Mouse (Mus musculus): ENCODE measurements at regions not wholly inside any gene's neighbourhood (a gene's known extent, or its start where the extent isn't known, plus 50 kb on each side); places are given as distances from the start of the nearest gene placed in this dataset.
A peak's percentile ranks its signal among the peaks of the same experiment; 100 is the strongest.
"Not testable (repeated sequence)": the region's sequence is repeated elsewhere in the genome, so short reads cannot be mapped to it uniquely, and the experiment has no call there.

DNA sequence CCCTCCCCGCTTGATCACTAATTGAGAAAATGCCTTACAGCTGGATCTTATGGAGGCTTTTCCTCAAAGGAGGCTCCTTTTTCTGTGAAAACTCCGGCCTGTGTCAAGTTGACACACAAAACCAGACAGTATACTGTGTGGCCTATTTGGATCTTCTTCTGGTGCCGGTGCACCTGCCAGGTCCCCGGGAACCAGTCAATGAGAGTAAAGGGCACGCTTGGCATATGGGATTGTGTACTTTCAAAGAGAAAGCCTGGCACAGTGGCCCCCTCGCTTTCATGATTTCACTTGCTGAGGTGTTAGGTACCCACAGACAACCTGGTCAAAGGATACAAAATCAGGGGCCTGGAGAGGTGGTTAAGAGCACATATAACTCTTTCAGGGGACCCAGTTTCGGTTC lies 167.9 kb upstream of the Rpl38 start:
- H3K36me3 ChIP-seq = no peaks in the 10 kb centered on the region
- WGBS = 90% methylated on average over 7 of the region's 7 CpGs
- no peak overlapping the region for H3K27ac ChIP-seq

DNA sequence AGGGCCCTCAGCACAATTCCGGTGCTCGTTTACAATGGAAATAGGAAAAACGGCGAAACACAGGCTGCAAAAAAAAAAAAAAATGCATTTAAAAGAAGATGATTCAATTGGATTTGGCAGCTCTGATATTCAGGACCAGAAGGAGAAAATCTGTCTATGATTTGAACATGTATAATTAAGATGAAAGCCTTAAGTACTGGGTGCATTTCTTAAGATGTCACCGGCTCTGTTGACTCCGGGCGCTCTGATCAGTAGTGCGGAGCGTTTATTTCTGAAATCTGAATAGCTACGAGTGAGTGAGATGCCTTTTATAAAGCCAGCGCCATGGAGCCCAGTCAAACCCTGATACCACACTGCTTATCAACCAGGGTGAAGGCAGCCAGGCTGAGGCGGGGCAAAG lies 168.7 kb upstream of the Rpl38 start:
- DNase-seq (ENCODE audit: low spot score) = no peak
- H3K36me3 ChIP-seq = no peaks in the 10 kb centered on the region

More for the DNA sequence above, 167.9 kb upstream of the Rpl38 start:
- no peaks in the 10 kb centered on the region for H3K9me3 ChIP-seq (replicated peaks)
- no peak for DNase-seq (ENCODE audit: low spot score)
- no peak overlapping the region for H3K4me3 ChIP-seq
- H3K27me3 ChIP-seq (ENCODE audit: low read depth, poor library complexity, severe bottlenecking) = peaks cover 37% of the 10 kb centered on the region
- H3K4me1 ChIP-seq = peaks cover 7% of the 10 kb centered on the region; the same call in 1 of the 2 replicates

GRCm38 (mm10) chr11:114495520-114495921 lies 172.8 kb upstream of the Rpl38 start:
- Histone ChIP-seq H3K27me3 (ENCODE audit: low read depth, poor library complexity, severe bottlenecking) (peaks cover 66% of the 10 kb centered on the region), H3K9me3 (replicated peaks) (no peaks in the 10 kb centered on the region), H3K4me1 (peaks cover 3% of the 10 kb centered on the region; the same call in 1 of the 2 replicates), H3K36me3 (no peaks in the 10 kb centered on the region), H3K27ac (no peak overlapping the region), H3K4me3 (no peak overlapping the region)
- no peak for DNase-seq (ENCODE audit: low spot score)
- WGBS = 76% methylated on average over 5 of the region's 5 CpGs

More for the DNA sequence above, 168.7 kb upstream of the Rpl38 start:
- 92% methylated on average over 12 of the region's 12 CpGs for WGBS
- Histone ChIP-seq H3K27me3 (ENCODE audit: low read depth, poor library complexity, severe bottlenecking) (peaks cover 45% of the 10 kb centered on the region), H3K9me3 (replicated peaks) (no peaks in the 10 kb centered on the region), H3K27ac (no peak overlapping the region), H3K4me3 (no peak overlapping the region), H3K4me1 (peaks cover 9% of the 10 kb centered on the region; the same call in 1 of the 2 replicates)

- Histone ChIP-seq H3K4me3 (no peak overlapping the region), H3K27me3 (ENCODE audit: low read depth, poor library complexity, severe bottlenecking) (peaks cover 82% of the 10 kb centered on the region), H3K27ac (no peak overlapping the region), H3K4me1 (peaks cover 41% of the 10 kb centered on the region), H3K9me3 (replicated peaks) (no peaks in the 10 kb centered on the region), H3K36me3 (no peaks in the 10 kb centered on the region)
- DNase-seq (ENCODE audit: low spot score) = no peak
- 18% methylated on average over 8 of the region's 8 CpGs for WGBS
These were observed 181.9 kb upstream of the Rpl38 start for GRCm38 (mm10) chr11:114486455-114486854.

DNA sequence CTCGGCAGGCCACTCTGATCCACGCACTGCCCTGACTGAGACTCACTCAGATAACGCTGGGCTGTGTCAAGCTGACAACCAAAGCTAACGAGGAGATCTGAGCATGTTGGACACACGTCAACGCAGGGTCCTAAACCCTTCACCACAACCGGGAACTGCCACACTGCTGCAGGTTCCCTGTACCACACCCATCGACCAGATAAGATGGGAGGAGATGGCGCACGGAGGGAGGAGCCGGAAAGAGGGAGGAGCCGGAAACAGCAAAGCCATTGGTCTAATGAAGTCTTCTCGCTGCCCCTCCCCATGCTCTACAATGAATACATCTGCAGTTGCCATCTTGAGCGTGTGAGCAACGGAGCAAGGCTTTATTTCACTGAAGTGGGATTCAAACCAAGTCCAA lies 182.9 kb upstream of the Rpl38 start:
- WGBS = 53% methylated on average over 15 of the region's 15 CpGs
- H3K4me1 ChIP-seq = peaks cover 40% of the 10 kb centered on the region
- H3K27me3 ChIP-seq (ENCODE audit: low read depth, poor library complexity, severe bottlenecking) = peaks cover 73% of the 10 kb centered on the region
- no peak overlapping the region for H3K4me3 ChIP-seq
- H3K36me3 ChIP-seq = no peaks in the 10 kb centered on the region
- DNase-seq (ENCODE audit: low spot score) = no peak
- no peaks in the 10 kb centered on the region for H3K9me3 ChIP-seq (replicated peaks)
- H3K27ac ChIP-seq = no peak overlapping the region

- WGBS = 86% methylated on average over 4 of the region's 4 CpGs
These were observed 183.7 kb upstream of the Rpl38 start for GRCm38 (mm10) chr11:114484668-114484953.

DNA sequence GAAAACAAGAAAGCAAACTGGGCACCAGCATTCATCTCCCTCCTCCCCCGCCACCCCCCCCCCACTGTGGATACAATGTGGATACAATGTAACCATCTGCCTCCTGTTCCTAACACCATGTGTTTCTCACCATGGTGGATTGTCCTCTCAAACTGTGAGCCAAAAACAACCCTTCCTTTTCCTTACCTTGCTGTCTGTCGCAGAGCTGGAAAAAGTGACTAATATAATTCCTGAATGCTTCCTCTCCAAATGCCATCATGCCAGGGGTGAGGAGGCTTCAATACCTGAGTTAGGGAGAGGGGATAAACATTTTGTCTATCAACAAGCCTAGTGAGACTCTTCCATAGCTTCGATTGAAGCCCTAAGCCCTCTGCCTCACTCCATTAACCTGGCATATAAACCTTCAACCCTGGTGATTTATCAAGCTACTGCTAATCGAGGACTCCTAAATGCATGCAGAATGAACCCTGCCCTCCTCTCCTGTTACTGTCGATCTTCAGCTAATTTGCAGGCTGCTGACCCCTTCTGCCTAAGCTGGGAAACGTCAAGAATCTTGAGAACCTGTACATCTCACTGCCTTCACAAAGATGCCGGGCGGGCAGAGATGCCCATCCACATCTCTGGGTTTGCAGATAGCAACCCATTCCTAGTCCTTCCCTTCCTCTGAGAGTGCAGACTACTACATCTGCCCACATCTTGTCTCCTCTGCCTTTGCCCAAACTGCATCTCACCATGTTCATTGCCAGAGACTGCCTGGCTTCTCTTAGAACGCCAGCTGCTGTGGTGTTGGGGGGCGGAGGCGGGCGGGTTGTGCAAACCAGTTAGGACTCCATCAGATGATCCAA lies 184.3 kb upstream of the Rpl38 start:
- Histone ChIP-seq H3K4me3 (no peak overlapping the region), H3K36me3 (no peaks in the 10 kb centered on the region), H3K9me3 (replicated peaks) (no peaks in the 10 kb centered on the region), H3K27ac (no peak overlapping the region), H3K27me3 (ENCODE audit: low read depth, poor library complexity, severe bottlenecking) (peaks cover 66% of the 10 kb centered on the region), H3K4me1 (peaks cover 30% of the 10 kb centered on the region)
- WGBS = 67% methylated on average over 12 of the region's 12 CpGs
- no peak for DNase-seq (ENCODE audit: low spot score)

More at GRCm38 (mm10) chr11:114484668-114484953, 183.7 kb upstream of the Rpl38 start:
- no peak for DNase-seq (ENCODE audit: low spot score)
- no peaks in the 10 kb centered on the region for H3K36me3 ChIP-seq
- H3K4me3 ChIP-seq = no peak overlapping the region
- H3K9me3 ChIP-seq (replicated peaks) = no peaks in the 10 kb centered on the region
- H3K4me1 ChIP-seq = peaks cover 33% of the 10 kb centered on the region
- peaks cover 72% of the 10 kb centered on the region for H3K27me3 ChIP-seq (ENCODE audit: low read depth, poor library complexity, severe bottlenecking)
- H3K27ac ChIP-seq = no peak overlapping the region

DNA sequence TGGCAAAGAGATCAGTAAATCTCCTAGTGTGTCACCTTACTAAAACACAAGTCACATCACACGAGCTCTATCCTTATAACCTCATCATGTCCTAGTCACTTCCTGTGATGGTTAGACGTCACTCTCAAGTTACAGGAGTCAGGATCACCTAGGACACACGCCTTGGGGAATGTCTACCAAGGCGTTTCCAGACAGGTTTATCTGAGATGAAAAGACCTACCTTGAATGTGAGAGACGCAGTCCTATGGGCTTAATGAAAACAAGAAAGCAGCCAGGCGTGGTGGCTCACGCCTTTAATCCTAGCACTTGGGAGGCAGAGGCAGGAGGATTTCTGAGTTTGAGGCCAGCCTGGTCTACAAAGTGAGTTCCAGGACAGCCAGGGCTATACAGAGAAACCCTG lies 185.0 kb upstream of the Rpl38 start:
- not testable (repeated sequence) for H3K9me3 ChIP-seq (replicated peaks); H3K4me3 ChIP-seq; DNase-seq (ENCODE audit: low spot score); H3K27ac ChIP-seq; H3K36me3 ChIP-seq
- H3K27me3 ChIP-seq (ENCODE audit: low read depth, poor library complexity, severe bottlenecking) = peaks cover 59% of the 10 kb centered on the region
- WGBS = 83% methylated on average over 7 of the region's 7 CpGs
- H3K4me1 ChIP-seq = peaks cover 34% of the 10 kb centered on the region

DNA sequence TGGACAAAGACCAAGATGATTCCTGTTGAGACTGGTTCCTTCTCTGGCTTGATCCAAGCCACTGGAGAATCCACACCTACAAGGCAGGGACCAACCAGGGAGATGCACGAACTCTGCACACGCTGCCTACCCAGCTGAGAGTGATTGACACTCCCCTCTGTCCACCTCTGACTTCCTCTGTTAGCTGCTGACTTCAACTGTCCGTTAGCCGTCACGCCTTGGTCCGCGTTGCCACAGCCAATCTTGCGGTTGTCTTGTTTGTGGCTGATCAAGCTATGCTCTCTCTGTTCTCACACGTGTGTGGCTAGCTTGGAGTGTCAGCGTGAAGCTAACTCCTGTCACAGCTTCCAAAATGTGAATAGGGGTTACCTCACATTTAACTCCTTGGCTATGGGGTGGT lies 186.3 kb upstream of the Rpl38 start:
- Histone ChIP-seq H3K36me3 (no peaks in the 10 kb centered on the region), H3K4me1 (peaks cover 28% of the 10 kb centered on the region), H3K9me3 (replicated peaks) (no peaks in the 10 kb centered on the region), H3K4me3 (no peak overlapping the region), H3K27me3 (ENCODE audit: low read depth, poor library complexity, severe bottlenecking) (peaks cover 46% of the 10 kb centered on the region), H3K27ac (no peak overlapping the region)
- no peak for DNase-seq (ENCODE audit: low spot score)
- WGBS = 87% methylated on average over 10 of the region's 10 CpGs

DNA sequence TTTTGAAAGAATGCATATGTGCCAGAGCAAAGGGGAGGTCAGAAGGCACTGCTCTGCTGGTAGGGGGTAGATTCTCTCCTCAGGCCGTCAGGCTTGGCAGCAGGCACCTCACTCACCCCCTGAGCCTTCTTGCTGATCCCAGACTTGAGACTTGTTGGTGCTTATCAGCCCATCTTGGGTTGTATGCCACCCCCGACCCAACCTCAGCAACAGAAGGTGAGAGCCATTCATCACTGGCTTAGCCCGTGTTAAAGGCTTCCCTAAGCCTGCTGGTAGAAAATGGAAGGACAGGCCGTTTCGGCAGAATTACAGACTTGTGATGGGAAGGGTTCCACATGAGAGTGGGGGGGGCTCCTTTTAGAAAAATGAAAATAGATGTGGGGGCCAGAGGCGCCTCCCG lies 187.3 kb upstream of the Rpl38 start:
- Histone ChIP-seq H3K4me3 (no peak overlapping the region), H3K9me3 (replicated peaks) (no peaks in the 10 kb centered on the region), H3K27me3 (ENCODE audit: low read depth, poor library complexity, severe bottlenecking) (peaks cover 36% of the 10 kb centered on the region), H3K4me1 (peaks cover 20% of the 10 kb centered on the region), H3K27ac (no peak overlapping the region), H3K36me3 (no peaks in the 10 kb centered on the region)
- DNase-seq (ENCODE audit: low spot score) = no peak
- 55% methylated on average over 7 of the region's 7 CpGs for WGBS

GRCm38 (mm10) chr11:114480119-114480540 lies 188.2 kb upstream of the Rpl38 start:
- Histone ChIP-seq H3K9me3 (replicated peaks) (no peaks in the 10 kb centered on the region), H3K27me3 (ENCODE audit: low read depth, poor library complexity, severe bottlenecking) (peaks cover 27% of the 10 kb centered on the region), H3K36me3 (no peaks in the 10 kb centered on the region), H3K4me3 (no peak overlapping the region), H3K4me1 (peaks cover 25% of the 10 kb centered on the region), H3K27ac (no peak overlapping the region)
- WGBS = 83% methylated on average over 8 of the region's 8 CpGs
- DNase-seq (ENCODE audit: low spot score) = no peak

- peak overlapping the region; percentile 23; the same call in 1 of the 2 replicates for H3K4me3 ChIP-seq
- H3K4me1 ChIP-seq = peaks cover 32% of the 10 kb centered on the region
- H3K27ac ChIP-seq = peak overlapping the region; percentile 46; the same call in 1 of the 2 replicates
- 2% methylated on average over 7 of the region's 7 CpGs for WGBS
- peaks cover 20% of the 10 kb centered on the region for H3K27me3 ChIP-seq (ENCODE audit: low read depth, poor library complexity, severe bottlenecking)
- DNase-seq (ENCODE audit: low spot score) = no peak
- H3K36me3 ChIP-seq = no peaks in the 10 kb centered on the region
- no peaks in the 10 kb centered on the region for H3K9me3 ChIP-seq (replicated peaks)
These were observed 189.6 kb upstream of the Rpl38 start for GRCm38 (mm10) chr11:114478736-114479135.

DNA sequence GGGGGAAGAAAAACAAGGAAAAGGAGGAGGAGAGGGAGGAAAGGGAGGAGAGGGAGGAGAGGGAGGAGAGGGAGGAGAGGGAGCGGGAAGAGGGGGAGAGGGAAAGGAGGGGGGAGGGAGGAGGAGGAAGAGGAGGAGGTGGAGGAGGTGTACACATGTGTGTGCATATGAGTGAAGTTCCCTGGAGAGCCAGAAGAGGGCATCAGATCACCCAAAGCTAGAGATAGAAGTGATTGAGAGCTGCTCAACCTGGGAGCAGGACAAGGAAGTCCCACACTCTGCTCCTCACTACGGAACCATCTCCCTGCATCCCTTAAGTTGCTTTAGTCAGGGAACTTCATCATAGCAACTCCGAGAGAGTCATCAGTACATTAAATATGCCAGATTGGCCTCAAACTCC lies 191.0 kb upstream of the Rpl38 start:
- peaks cover 40% of the 10 kb centered on the region for H3K4me1 ChIP-seq
- H3K36me3 ChIP-seq = no peaks in the 10 kb centered on the region
- 65% methylated on average over 3 of the region's 3 CpGs for WGBS
- DNase-seq (ENCODE audit: low spot score) = peak; percentile 49
- H3K27ac ChIP-seq = no peak overlapping the region
- H3K4me3 ChIP-seq = no peak overlapping the region
- no peaks in the 10 kb centered on the region for H3K9me3 ChIP-seq (replicated peaks)
- peaks cover 30% of the 10 kb centered on the region for H3K27me3 ChIP-seq (ENCODE audit: low read depth, poor library complexity, severe bottlenecking)
